Mouse (Mus musculus) adrenal gland, postnatal 10 days (tissue): Measurements from ENCODE around the gene Olfr718-ps1. TPM values are rescaled to one million over a fixed set of nuclear protein-coding genes. Genes with fewer than 3 reads are reported as not detected.

Experiments
- DNase-seq: peaks from one replicate; pipeline ENCODE4 v3.0.0; 2021; ENCODE audit warnings: mixed read lengths
- microRNA-seq: library from miRNA; unstranded; fragments of <30 nt; microRNA quantifications from one replicate; pipeline ENCODE4 v1.2.0, GENCODE M21; 2021
- total RNA-seq, 2 experiments: library from RNA; stranded (reverse); gene quantifications; 2 replicates each; pipeline ENCODE4 v1.2.3; 2021

Olfr718-ps1 gene
- total RNA-seq, 2 experiments from 2014 or later, result 0.09 to 0.15 TPM

- DNase-seq, result no peak
These were observed 19.5 kb downstream of the Olfr718-ps1 start for GRCm38 (mm10) chr5:143127837-143128236.

GRCm38 (mm10) chr5:143126908-143127307 is 20.5 kb downstream of the Olfr718-ps1 start:
- DNase-seq, result no peak

- no peak for DNase-seq
These were observed 21.3 kb downstream of the Olfr718-ps1 start for GRCm38 (mm10) chr5:143126089-143126488.

DNA sequence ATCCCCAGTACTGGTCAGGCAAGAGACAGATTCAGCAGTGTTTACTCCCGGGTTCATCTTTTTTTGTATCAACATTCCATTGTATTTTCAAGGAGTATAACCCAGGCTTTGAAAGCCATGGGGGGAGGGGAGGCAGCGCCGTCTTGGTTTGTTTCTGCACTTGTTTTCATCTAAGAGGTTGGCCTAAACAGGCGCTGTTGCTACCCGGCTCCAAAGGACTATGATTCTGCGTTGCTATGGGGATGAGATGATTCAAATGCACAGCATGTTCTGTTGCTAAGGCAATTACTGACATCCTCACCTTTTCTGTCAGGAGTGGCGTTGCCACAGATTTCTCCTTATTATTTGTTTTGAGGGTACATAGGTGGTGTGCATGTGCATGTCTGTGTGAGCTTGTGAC is 21.8 kb downstream of the Olfr718-ps1 start:
- DNase-seq, result no peak

DNA sequence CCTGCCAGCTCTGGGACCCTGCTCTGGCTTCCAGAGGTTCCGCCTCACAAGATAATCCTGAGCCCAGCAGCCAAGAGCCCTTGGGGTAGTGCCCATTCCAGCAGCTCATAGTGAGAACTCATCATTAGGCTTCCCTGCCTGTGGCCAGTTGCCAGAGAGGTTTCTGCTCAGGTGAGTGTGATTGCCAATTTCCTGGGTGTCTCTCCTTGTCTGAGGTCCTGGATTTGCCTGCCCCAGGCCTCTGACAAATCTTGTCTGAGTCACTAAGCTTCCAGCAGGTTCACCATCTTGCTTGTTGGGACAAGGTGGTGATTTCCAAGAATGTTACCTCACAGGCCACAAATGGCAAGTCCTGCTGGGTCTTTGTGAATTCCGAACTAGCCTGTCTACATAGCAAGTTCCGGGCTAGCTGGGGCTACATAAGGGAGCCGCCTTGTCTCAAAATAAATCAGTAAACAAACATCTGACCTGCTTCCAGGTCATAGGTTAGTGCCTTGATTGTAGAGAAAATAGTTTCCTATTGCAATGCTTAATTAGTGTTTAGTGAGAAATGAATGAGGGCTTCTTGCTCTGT is 22.5 kb downstream of the Olfr718-ps1 start:
- DNase-seq, result no peak

- no peak for DNase-seq
These were observed 24.7 kb downstream of the Olfr718-ps1 start for GRCm38 (mm10) chr5:143122673-143123072.

- DNase-seq, result no peak
These were observed 25.3 kb downstream of the Olfr718-ps1 start for GRCm38 (mm10) chr5:143122125-143122524.

GRCm38 (mm10) chr5:143112281-143113246 is 34.8 kb downstream of the Olfr718-ps1 start, which contains the start of gene Rnf216:
Rnf216 (minus strand) TSS chr5:143112994.
- DNase-seq, result peak; percentile 95

DNA sequence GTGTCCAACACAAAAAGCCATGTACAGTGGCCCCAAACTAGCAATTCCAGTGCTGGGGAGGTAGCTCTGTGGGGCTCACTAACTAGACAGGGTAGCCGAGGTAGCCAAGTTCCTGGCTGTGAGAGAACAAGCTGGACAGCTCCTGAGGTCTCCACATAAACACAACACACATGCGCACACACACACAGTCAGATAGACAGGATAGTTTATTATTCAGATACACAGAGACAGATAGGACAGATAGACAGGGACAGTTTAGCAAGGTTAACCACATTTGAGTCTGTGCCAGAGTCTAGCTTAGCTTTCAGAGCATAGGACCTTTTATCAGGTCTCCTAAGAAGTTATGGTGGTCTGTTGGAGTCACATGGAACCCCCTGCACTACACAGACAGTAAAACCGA is 40.5 kb downstream of the Olfr718-ps1 start:
- DNase-seq, result peak; percentile 11

DNA sequence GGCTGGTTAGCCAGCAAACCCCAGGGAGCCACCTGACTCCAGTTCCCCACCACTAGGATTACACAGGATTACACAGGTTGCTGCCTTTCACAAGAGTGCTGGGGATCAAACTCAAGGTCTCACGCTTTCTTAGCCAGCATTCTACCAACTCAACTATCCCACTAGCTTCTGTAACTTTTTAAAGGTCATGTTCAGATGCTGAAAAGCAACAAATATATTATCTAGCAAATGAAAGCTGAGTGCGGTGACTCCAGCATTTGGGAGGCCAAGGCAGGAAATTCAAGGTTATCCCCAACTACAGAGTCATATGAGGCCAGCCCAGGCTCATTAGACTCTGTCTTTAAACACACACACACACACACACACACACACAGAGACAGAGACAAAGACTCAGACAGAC is 44.1 kb downstream of the Olfr718-ps1 start:
- DNase-seq, result peak; percentile 49

DNA sequence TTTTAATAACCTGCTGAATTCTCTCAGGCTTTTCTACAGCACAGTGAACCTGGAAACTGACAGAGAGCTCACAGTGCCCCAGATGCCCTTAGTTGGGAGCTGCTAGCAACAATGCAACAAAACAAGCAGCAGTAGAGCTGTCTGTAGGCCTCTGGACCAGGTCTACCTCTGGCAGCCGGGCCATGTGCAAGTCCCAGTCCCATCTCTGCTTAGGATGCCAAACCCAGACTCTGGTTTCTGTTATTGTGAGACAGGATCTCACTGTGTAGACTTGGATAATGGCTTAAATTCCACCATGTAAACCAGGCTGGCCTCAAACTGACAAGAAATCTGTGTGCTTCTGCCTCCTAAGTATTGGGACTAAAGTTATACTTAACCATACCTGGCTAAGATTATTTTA is 45.8 kb downstream of the Olfr718-ps1 start:
- no peak for DNase-seq

GRCm38 (mm10) chr5:143095256-143095655 is 52.1 kb downstream of the Olfr718-ps1 start:
- DNase-seq, result no peak

DNA sequence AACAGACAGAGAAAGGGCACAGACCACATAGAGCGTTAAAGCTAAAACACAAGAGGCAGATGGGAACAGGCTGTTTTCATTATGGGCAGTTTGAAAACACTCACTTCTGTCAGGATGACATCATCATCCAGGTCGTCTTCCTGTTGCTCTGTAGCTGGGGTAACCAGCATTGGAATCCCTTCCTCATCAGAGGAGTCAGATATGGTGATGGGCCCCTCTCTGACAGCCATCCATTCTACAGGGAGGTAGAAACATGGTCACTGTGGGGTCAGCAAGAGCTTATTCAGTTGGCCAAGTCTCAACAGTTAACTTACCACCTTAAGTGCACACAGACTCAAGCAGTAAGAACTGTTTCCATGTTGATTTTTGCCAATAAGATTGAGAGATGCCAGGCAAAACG is 54.5 kb downstream of the Olfr718-ps1 start:
- no peak for DNase-seq

DNA sequence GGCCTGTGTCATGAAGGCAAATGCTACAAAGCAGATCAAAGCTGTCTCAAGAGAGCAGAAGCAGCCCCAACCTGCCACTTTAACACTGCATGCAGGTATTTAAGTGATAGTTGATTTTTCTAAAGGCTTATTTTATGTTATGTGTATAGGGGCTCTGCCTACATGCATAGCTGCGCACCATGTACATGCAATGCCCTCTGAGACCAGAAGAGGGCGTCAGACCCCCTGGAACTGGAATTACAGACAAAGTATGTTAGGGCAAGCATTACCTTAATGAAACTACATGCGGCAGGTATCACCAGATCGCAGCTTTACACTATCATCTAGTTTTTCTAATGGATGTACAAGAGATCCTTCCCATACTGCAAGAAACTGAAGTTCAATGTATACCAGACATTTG is 62.5 kb downstream of the Olfr718-ps1 start:
- DNase-seq, result peak; percentile 75

Small RNA genes lying within 50 kb of the gene (microRNA-seq; reads per million reads assigned to microRNA genes)
- not detected for gene Gm44405

Other genes starting within 250 kb of the Olfr718-ps1 start
- 1,000 to 10,000 TPM; 2,913 to 2,936 TPM for gene Actb, start 240.8 kb downstream of the Olfr718-ps1 start, total RNA-seq
- gene Fscn1, start 187.2 kb downstream of the Olfr718-ps1 start, total RNA-seq, result 100 to 1,000 TPM in 1 of 2 experiments, 10 to 100 TPM in 1; 85.6 to 125 TPM
- gene Rnf216, start 34.6 kb downstream of the Olfr718-ps1 start, total RNA-seq, result 10 to 100 TPM; 35.8 to 48.3 TPM
- gene Rbak, start 33.2 kb upstream of the Olfr718-ps1 start, total RNA-seq, result 10 to 100 TPM in 1 of 2 experiments, 1 to 10 TPM in 1; 9.5 to 16.9 TPM
- gene Spdye4b, start 33.4 kb upstream of the Olfr718-ps1 start, total RNA-seq, result not detected
- not detected for gene Spdye4a, start 79.3 kb upstream of the Olfr718-ps1 start, total RNA-seq
- gene Zfp12, start 87.6 kb upstream of the Olfr718-ps1 start, total RNA-seq, result 10 to 100 TPM; 15.6 to 19.1 TPM
- 1 to 10 TPM; 7.3 to 8.1 TPM for gene Zfp316, start 122.4 kb upstream of the Olfr718-ps1 start, total RNA-seq
- gene Zfp853, start 146.0 kb upstream of the Olfr718-ps1 start, total RNA-seq, result under 1 TPM; 0.73 to 0.78 TPM
- 10 to 100 TPM; 23.0 to 23.5 TPM for gene E130309D02Rik, start 167.8 kb upstream of the Olfr718-ps1 start, total RNA-seq
- 10 to 100 TPM; 50.3 to 50.9 TPM for gene Zdhhc4, start 181.7 kb upstream of the Olfr718-ps1 start, total RNA-seq
- under 1 TPM; 0.24 to 0.85 TPM for gene Grid2ip, start 209.8 kb upstream of the Olfr718-ps1 start, total RNA-seq